Mouse (Mus musculus) megakaryocyte, embryonic 14.5 days (primary cell): ENCODE measurements at regions not wholly inside any gene's neighbourhood (a gene's known extent, or its start where the extent isn't known, plus 50 kb on each side); places are given as distances from the start of the nearest gene placed in this dataset.
A peak's percentile ranks its signal among the peaks of the same experiment; 100 is the strongest.

ENCODE experiments used
- H3K27me3 ChIP-seq: replicated peaks from 2 replicates; pipeline ENCODE3; 2012; ENCODE audit warnings: inconsistent platforms
- H3K36me3 ChIP-seq: replicated peaks from 2 replicates; pipeline ENCODE3; 2012; ENCODE audit warnings: low read length, inconsistent platforms, mixed read lengths
- H3K4me1 ChIP-seq: 2 replicates; pipeline ENCODE4 v1.6.1; 2012; ENCODE audit warnings: inconsistent platforms
- H3K4me3 ChIP-seq: replicated peaks from 2 replicates; pipeline ENCODE3; 2012; ENCODE audit warnings: moderate library complexity, mild to moderate bottlenecking, inconsistent platforms
- H3K9me3 ChIP-seq: 2 replicates; pipeline ENCODE4 v1.6.1; 2012; ENCODE audit warnings: inconsistent platforms
- FLI1 ChIP-seq: IDR thresholded peaks from 2 replicates; pipeline ENCODE4 v1.6.1; 2012; ENCODE audit warnings: low read length, inconsistent platforms, mixed read lengths
- GATA1 ChIP-seq: IDR thresholded peaks from 3 replicates; pipeline ENCODE4 v1.6.1; 2012; ENCODE audit warnings: mixed read lengths, low read length, inconsistent platforms, borderline replicate concordance

DNA sequence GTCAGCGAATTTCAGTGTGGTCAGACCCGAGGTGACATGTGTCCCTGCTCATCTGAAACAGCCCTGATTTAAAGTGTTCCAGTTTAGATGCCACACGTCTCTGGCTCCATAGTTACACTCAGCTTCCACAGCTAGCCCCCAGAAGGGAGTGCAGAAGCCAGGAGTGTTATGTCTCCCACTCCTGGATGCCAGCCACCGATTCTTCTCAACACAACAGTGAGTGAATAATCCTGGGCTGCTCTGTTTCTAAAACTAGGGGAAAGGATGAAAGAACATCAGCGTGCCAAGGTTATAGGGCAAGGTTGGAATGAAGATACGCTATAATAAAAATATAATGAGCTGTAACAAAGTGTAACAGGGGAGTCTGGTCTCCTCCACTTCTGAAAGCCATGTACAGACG, 51.5 kb upstream of the Stmnd1 start:
- no peak for TF ChIP-seq GATA1
- no peak for TF ChIP-seq FLI1

DNA sequence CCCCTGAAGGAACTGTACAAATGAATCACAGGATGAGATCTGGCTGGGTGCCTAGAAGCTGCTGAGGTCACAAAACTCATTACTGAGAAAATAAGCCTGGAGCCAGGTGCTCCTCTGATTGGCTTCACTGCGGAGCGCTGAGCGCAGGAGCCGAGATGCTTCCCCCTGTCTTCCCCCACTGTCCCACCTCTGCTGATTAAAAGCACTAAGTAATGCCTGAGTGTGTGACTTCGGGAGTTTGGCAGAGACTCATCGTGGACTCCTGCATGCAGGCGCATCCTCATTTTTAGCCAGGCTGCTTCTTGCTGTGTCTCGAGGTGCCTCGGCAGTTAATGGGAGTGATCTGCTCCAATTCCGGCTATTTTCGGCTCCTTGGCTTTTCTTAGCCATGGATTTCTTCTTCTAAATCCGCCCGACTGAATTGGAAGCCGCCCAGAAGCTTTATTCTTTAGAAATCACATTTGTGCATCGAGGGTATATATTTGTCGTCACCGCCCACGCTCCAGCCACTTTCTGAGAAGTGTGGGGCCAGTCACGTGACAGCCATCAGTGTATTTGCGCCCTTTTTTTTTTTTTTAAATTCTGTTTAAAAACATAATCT, 55.3 kb upstream of the Stmnd1 start:
- TF ChIP-seq GATA1 = no peak
- Histone ChIP-seq H3K27me3 (peaks cover 21% of the 10 kb centered on the region), H3K4me1 (no peaks in the 10 kb centered on the region), H3K4me3 (no peak overlapping the region), H3K36me3 (no peaks in the 10 kb centered on the region), H3K9me3 (0 out of 2 replicates have a peak, but pooled peaks cover 3% of the 10 kb centered on the region)

More for the DNA sequence above, 51.5 kb upstream of the Stmnd1 start:
- H3K27me3 ChIP-seq = peaks cover 14% of the 10 kb centered on the region
- no peaks in the 10 kb centered on the region for H3K9me3 ChIP-seq
- no peaks in the 10 kb centered on the region for H3K36me3 ChIP-seq
- no peaks in the 10 kb centered on the region for H3K4me1 ChIP-seq
- H3K4me3 ChIP-seq = no peak overlapping the region

DNA sequence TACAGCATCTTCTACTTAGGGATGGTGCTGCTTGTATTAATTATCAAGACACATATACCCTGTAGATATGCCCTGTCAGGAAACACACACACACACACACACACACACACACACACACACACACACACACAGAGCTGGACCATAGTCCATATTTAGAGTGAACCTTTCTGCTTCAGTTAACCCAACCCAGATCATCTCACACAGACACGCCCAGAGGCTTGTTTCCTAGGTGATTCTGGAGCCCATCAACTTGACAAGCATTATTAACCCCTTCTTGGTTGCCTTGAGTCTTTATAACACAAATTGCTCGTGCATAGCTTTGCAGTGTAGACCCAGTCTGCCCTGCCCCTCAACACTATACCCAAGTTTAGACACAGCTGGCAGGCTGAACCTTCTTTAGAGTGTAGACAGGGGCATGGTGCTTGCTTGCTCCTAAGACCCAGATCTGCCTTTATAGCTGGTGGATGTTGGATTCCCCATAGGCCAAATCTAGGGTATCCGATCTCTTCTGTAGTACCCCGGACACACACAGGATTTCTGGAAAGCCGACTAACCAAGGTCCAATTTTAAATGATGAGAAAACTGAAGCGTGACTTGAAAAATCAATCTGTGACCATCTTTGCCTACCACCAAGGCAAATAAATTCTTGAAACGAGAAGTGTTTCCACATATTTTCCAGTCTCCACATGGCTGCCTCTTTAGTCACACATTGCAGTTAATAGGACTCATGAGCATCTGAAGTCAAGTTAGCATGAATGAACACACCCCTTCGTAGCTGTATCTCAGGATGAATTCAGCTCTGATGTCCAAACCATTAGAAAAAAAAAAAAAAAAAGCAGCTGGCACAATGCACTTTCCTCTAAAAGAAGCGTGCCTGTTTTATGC, 56.3 kb upstream of the Stmnd1 start:
- H3K27me3 ChIP-seq = peaks cover 21% of the 10 kb centered on the region
- H3K4me1 ChIP-seq = no peaks in the 10 kb centered on the region
- H3K9me3 ChIP-seq = 0 out of 2 replicates have a peak, but pooled peaks cover 3% of the 10 kb centered on the region
- H3K36me3 ChIP-seq = no peaks in the 10 kb centered on the region
- no peak for TF ChIP-seq FLI1
- no peak overlapping the region for H3K4me3 ChIP-seq

DNA sequence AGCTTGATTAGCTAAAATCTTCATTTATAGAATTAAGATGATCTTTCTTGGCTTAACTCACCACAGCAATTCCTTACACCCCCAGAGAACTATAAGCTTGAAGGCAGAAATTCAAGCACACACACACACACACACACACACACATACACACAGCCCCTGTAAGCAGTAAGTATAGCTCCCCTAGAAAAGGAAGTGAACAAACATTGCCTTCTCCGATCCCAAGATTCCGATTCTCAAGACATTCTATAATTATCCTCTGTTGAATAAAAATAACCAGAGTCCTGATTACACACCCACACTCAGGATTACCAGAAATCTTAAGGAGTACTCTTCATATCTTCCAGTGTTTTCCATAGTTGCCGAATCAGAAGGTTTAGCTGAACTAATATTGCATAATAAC, 70.0 kb upstream of the Stmnd1 start:
- H3K9me3 ChIP-seq = no peaks in the 10 kb centered on the region
- no peaks in the 10 kb centered on the region for H3K27me3 ChIP-seq
- TF ChIP-seq FLI1 (no peak), GATA1 (no peak)
- no peaks in the 10 kb centered on the region for H3K4me1 ChIP-seq
- H3K4me3 ChIP-seq = no peak overlapping the region
- no peaks in the 10 kb centered on the region for H3K36me3 ChIP-seq

DNA sequence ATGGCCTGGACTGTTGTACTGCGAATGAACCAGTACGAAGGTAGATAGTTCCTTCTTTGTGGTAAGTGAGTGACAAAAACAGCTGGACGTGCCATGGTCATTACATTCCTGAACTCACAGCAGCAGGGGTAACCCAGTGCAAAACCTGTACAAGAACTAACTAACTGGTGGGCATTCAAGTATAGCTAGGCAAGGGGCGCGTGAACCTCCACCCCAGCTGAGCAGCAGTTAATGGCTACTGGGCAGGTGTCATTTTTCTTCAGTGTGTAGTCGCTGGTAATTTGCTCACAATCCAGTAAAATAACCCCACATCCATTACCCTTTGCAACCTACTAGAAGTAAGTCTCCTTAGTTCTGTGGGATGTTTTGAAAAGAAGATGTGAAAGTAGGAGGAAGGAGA, 70.9 kb upstream of the Stmnd1 start:
- H3K4me3 ChIP-seq = no peak overlapping the region
- no peaks in the 10 kb centered on the region for H3K27me3 ChIP-seq
- no peaks in the 10 kb centered on the region for H3K9me3 ChIP-seq
- no peaks in the 10 kb centered on the region for H3K36me3 ChIP-seq
- H3K4me1 ChIP-seq = no peaks in the 10 kb centered on the region
- TF ChIP-seq FLI1 (no peak), GATA1 (no peak)

DNA sequence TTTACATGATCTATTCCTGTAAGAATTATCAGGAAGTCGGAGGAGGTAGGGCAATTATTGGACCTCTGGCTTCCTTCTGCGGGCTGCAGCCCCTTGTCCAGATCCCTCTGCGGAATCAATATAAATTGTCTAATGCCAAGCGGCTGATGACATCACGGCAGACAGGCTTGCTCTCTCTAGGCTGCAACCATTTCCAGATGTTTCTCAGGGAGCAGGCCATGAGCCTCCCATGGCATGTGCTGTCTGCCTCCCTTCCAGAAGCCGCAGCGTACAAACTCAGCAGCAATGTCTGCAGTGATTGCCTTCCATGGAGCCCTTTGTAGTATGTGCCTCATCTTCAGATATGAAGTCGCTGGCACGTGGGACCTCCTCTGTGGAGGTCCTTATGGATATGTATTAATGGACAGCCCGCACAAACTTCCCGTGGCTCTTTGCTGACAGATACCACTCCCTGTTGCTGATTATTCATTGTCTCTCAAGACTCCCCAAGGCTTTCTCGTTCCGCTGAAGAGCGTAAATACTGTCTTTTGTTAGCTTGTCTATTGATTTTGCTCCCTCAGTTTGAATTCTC, 72.4 kb upstream of the Stmnd1 start:
- no peak overlapping the region for H3K4me3 ChIP-seq
- H3K4me1 ChIP-seq = no peaks in the 10 kb centered on the region
- no peaks in the 10 kb centered on the region for H3K9me3 ChIP-seq
- no peaks in the 10 kb centered on the region for H3K27me3 ChIP-seq
- TF ChIP-seq FLI1 = no peak
- TF ChIP-seq GATA1 = no peak
- H3K36me3 ChIP-seq = no peaks in the 10 kb centered on the region

DNA sequence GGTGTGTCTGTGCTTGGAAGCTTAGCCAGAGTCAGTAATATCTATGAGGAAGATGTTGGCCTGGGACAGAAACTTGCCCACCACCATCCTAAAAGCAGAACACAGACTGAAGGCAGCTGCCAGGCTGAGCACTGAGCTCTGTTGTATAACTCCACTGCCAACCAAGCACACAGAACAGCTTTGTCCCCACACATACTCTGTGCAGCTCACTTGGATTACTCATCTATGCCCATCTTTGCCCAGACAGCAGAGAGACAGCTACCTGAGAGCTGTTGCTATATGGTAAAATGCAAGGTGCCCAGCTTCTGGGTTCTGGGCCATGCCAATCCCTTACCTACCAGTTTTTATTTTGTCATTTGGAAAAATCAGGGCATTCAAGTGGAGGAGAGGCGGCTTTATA, 80.4 kb upstream of the Stmnd1 start:
- Histone ChIP-seq H3K27me3 (peaks cover 15% of the 10 kb centered on the region), H3K4me3 (no peak overlapping the region), H3K4me1 (no peaks in the 10 kb centered on the region), H3K36me3 (no peaks in the 10 kb centered on the region), H3K9me3 (no peaks in the 10 kb centered on the region)
- TF ChIP-seq GATA1 (no peak), FLI1 (no peak)

DNA sequence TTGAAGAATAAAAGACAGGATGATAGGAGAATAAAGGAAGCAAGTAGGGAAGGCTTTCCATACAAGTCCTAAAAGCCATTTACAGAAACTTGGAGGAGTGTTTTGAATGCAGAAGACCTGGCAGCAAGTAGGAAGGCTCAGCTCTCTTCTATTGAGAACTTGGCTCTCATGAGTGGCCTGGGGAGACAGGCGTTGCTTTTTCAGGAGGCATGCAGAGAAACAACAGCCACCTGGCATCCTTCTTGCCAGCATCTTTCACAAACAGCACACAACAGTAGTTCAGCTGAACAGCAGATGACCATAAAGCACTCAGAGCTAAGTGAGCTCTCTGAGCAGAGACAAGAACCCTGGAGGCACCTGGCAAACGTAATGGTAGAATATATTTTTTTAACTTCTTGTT, 83.8 kb upstream of the Stmnd1 start:
- TF ChIP-seq GATA1 = no peak
- TF ChIP-seq FLI1 = no peak
- H3K4me1 ChIP-seq = no peaks in the 10 kb centered on the region
- no peaks in the 10 kb centered on the region for H3K9me3 ChIP-seq
- H3K4me3 ChIP-seq = no peak overlapping the region
- no peaks in the 10 kb centered on the region for H3K36me3 ChIP-seq
- H3K27me3 ChIP-seq = peaks cover 13% of the 10 kb centered on the region

DNA sequence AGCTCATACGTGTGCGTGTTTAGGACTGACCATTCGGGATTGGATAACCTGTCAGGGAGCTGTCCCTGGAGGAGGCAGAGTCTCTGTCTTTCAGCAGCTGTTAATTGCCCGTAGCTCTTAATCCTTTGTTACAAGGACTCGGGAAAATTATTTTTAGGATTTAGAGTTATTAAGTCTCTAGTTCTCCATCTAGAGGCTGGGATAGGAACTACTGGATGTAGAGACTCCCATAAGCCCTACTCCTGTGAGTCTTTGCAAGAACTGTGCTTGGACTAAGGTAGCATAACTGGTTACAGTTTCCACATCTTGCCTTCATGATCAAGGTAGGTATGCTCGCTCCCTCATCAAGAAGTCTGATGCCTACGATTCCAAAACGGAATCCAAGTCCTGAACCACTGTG, 90.7 kb upstream of the Stmnd1 start:
- Histone ChIP-seq H3K27me3 (peaks cover 36% of the 10 kb centered on the region), H3K4me3 (no peak overlapping the region), H3K4me1 (peaks cover 13% of the 10 kb centered on the region), H3K9me3 (no peaks in the 10 kb centered on the region), H3K36me3 (no peaks in the 10 kb centered on the region)
- no peak for TF ChIP-seq FLI1
- TF ChIP-seq GATA1 = no peak

DNA sequence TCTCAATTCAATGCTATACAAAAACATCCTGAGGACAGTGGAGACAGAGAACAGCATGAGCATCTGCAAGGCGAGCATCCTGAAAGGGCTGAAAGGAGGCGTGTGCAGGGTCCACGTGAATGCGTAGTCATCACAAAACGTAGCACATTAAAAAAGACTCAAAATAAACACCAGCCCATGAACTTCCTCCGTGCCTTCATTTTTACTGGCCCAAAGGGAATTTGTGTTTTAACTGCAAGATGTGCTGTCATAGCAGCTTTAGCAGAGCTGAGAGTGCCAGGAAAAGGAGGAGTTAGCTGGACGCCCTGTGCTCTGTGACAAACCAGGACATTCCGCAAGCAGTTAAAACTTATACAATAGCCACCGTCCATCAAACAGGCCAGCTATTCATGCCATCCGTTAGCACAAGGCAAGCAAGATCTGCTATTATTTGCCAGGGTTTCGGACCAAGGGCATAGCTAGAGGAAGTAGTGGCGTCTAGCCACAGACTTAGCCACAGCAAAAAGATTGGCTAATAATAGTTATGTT, 92.9 kb upstream of the Stmnd1 start:
- H3K9me3 ChIP-seq = no peaks in the 10 kb centered on the region
- no peaks in the 10 kb centered on the region for H3K36me3 ChIP-seq
- peaks cover 45% of the 10 kb centered on the region for H3K27me3 ChIP-seq
- peak overlapping the region; percentile 80 for H3K4me3 ChIP-seq
- peaks cover 13% of the 10 kb centered on the region for H3K4me1 ChIP-seq
- TF ChIP-seq GATA1 = no peak
- TF ChIP-seq FLI1 = no peak
